Mouse (Mus musculus) forebrain, embryonic 16.5 days (tissue): ENCODE data around the gene Trak1. TPM values are rescaled to one million over a fixed set of nuclear protein-coding genes. Genes with fewer than 3 reads are reported as not detected.

Experiments used
- ATAC-seq: fragments of 200-750 bp; cut with Nextera tagmentation; 2 replicates; pipeline ENCODE4 v1.8.0; 2017; ENCODE audit warnings: mild to moderate bottlenecking, moderate library complexity
- H3K27ac ChIP-seq: fragments of 300-500 bp; sonication (generic); 2 replicates; pipeline ENCODE4 v1.5.1; 2014; ENCODE audit warnings: low read length, control low read depth
- H3K27me3 ChIP-seq: fragments of 300-500 bp; sonication (generic); replicated peaks from 2 replicates; pipeline ENCODE4 v1.6.1; 2014; ENCODE audit warnings: low read length; ENCODE audit not compliant: control insufficient read depth, insufficient read depth
- H3K36me3 ChIP-seq: fragments of 300-500 bp; sonication (generic); 2 replicates; pipeline ENCODE4 v1.6.1; 2014; ENCODE audit not compliant: control insufficient read depth, insufficient read depth
- H3K4me1 ChIP-seq: fragments of 300-500 bp; sonication (generic); replicated peaks from 2 replicates; pipeline ENCODE4 v1.6.1; 2014; ENCODE audit warnings: low read length; ENCODE audit not compliant: control insufficient read depth, insufficient read depth
- H3K4me2 ChIP-seq: fragments of 300-500 bp; sonication (generic); 2 replicates; pipeline ENCODE4 v1.6.1; 2014; ENCODE audit warnings: mild to moderate bottlenecking, low read length, control low read depth
- H3K4me3 ChIP-seq: fragments of 300-500 bp; sonication (generic); replicated peaks from 2 replicates; pipeline ENCODE4 v1.5.1; 2014; ENCODE audit warnings: mild to moderate bottlenecking, low read length, control low read depth
- H3K9ac ChIP-seq: fragments of 300-500 bp; sonication (generic); replicated peaks from 2 replicates; pipeline ENCODE4 v1.6.1; 2014; ENCODE audit warnings: low read depth, low read length, control low read depth
- H3K9me3 ChIP-seq: fragments of 300-500 bp; sonication (generic); 2 replicates; pipeline ENCODE4 v1.6.1; 2016; ENCODE audit warnings: low read length; ENCODE audit not compliant: control insufficient read depth
- WGBS: fragments of 180-500 bp; shearing (Covaris S2); extraction: QIAGEN DNeasy Blood & Tissue Kit; methylation state at CpG from one replicate; pipeline ENCODE4 v1.1.7; 2014; 5-methylcytosine and 5-hydroxymethylcytosine counted together
- polyA plus RNA-seq: library from polyadenylated mRNA; unstranded; fragments of >200 nt; fragmentation: Nextera tagmentation; extraction: Ambion mirVana; gene quantifications from 2 replicates; pipeline ENCODE4 v1.2.1, GENCODE M21; 2015

The Trak1 gene
- polyA plus RNA-seq, 1 experiment from 2014 or later: 85.1 TPM

DNA sequence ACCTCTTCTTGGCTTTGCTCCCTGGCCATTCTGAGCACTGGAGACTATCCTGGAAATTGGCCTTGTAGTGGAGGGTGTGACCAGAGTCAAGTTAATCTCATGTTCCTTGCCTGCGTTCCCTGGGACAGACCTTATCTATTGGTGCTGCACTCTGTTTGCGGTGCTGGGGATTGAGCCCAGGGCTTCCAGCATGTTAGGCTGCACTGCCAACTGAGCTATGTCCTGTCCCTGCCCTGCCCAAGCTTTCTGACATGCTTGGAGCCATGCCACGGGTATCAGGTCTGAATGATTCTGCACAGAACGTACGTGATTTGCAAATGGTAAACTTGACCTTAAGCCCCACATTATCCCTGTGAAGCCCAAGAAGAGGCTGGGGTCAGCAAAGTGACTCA lies 77.6 kb downstream of the Trak1 start:
- WGBS: 86% methylated on average over 5 of the region's 5 CpGs
- no peak overlapping the region for H3K27ac ChIP-seq
- no peaks in the 10 kb centered on the region for H3K27me3 ChIP-seq
- no peaks in the 10 kb centered on the region for H3K9me3 ChIP-seq
- no peaks in the 10 kb centered on the region for H3K36me3 ChIP-seq
- H3K4me3 ChIP-seq: no peak overlapping the region
- H3K9ac ChIP-seq: no peak overlapping the region
- H3K4me2 ChIP-seq: no peak overlapping the region
- ATAC-seq: no peak
- H3K4me1 ChIP-seq: peaks cover 39% of the 10 kb centered on the region

DNA sequence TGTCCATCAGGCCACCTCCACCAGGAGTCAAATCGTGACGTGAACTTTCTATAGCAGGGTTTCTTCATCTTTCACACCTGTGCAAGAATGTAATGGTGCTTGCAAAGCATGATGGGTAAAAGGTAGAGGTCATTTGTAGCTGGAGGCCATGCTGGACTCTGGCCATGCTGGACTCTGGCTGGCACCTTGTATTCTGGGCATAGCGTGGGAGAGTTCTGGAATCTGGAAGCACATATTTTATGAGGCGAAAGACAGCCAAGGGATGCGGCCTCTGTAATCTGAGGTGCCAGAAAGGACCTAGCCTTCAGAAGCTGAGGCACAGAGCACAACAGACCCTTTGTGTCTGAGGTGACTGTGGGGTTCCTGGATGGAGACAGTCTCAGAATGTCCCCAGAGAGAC lies 78.8 kb downstream of the Trak1 start:
- Histone ChIP-seq H3K4me1 (peaks cover 29% of the 10 kb centered on the region), H3K27ac (no peak overlapping the region), H3K4me2 (no peak overlapping the region), H3K9me3 (no peaks in the 10 kb centered on the region), H3K4me3 (no peak overlapping the region), H3K36me3 (no peaks in the 10 kb centered on the region), H3K9ac (no peak overlapping the region), H3K27me3 (no peaks in the 10 kb centered on the region)
- WGBS: 90% methylated on average over 5 of the region's 5 CpGs
- no peak for ATAC-seq

GRCm38 (mm10) chr9:121380310-121380920 lies 83.1 kb downstream of the Trak1 start:
- 83% methylated on average over 10 of the region's 11 CpGs for WGBS
- no peak overlapping the region for H3K4me2 ChIP-seq
- H3K4me3 ChIP-seq: no peak overlapping the region
- no peak overlapping the region for H3K27ac ChIP-seq
- no peaks in the 10 kb centered on the region for H3K36me3 ChIP-seq
- peaks cover 24% of the 10 kb centered on the region for H3K4me1 ChIP-seq
- H3K9me3 ChIP-seq: no peaks in the 10 kb centered on the region
- no peaks in the 10 kb centered on the region for H3K27me3 ChIP-seq
- ATAC-seq: no peak
- H3K9ac ChIP-seq: no peak overlapping the region

DNA sequence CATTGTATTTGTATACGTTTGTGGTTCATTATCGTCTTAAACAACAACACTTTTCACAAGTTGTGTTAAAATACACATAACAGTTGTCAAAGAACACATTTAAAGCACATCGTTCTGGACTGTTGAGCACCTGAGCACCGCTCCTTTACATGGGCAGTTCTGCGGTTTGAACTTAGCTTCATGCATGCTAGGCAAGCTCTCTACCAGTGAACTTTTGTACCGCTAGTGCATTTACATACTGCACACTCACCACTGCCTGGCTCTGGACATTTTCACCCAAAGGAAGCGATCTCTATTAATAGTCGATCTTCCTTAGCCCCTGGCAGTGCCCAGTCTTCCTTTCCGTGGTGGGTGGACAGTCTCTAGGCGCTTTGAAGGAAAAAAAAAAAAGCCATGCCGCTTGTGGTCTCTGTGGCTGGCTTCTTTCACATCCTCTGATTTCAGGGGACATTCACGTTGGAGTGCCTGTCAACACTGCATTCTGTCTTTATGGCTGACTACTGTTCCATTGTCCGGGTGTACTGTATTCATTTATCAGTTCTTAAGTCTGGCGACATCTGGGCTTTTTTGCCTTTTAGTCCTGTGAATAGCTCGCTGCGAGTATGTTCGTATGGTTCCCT lies 84.5 kb downstream of the Trak1 start:
- Histone ChIP-seq H3K36me3 (no peaks in the 10 kb centered on the region), H3K4me3 (no peak overlapping the region), H3K9me3 (no peaks in the 10 kb centered on the region), H3K27me3 (no peaks in the 10 kb centered on the region), H3K9ac (0 out of 2 replicates have a peak overlapping the region, but pooled peaks have one; percentile 24), H3K27ac (peak overlapping the region; percentile 51; the same call in 1 of the 2 replicates), H3K4me1 (peaks cover 34% of the 10 kb centered on the region), H3K4me2 (peak overlapping the region; percentile 13; the same call in 1 of the 2 replicates)
- WGBS: 56% methylated on average over 17 of the region's 17 CpGs
- ATAC-seq: no peak

DNA sequence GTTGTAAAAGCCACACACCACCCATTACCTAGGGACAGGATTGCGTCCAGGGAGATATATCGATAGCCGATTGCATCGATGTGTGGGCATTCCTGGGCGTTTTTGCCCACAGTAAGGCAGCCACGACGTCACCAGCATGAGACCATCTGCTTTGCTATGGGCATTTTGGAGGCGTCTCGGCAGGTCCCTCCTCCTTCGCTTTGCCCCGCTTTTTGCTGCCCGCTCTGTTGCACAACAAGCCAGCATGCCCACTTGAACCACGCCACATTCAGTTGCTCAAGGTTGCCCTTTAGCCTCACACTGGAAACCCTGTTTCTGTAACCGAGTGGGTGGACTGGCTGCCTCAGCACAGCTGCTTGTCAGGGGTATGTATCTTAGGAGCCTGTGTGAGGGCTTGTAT lies 85.3 kb downstream of the Trak1 start:
- Histone ChIP-seq H3K4me3 (no peak overlapping the region), H3K27me3 (no peaks in the 10 kb centered on the region), H3K9ac (no peak overlapping the region), H3K36me3 (no peaks in the 10 kb centered on the region), H3K4me1 (peaks cover 34% of the 10 kb centered on the region), H3K27ac (peak overlapping the region; percentile 51; the same call in 1 of the 2 replicates), H3K4me2 (no peak overlapping the region), H3K9me3 (no peaks in the 10 kb centered on the region)
- no peak for ATAC-seq
- 77% methylated on average over 14 of the region's 14 CpGs for WGBS

DNA sequence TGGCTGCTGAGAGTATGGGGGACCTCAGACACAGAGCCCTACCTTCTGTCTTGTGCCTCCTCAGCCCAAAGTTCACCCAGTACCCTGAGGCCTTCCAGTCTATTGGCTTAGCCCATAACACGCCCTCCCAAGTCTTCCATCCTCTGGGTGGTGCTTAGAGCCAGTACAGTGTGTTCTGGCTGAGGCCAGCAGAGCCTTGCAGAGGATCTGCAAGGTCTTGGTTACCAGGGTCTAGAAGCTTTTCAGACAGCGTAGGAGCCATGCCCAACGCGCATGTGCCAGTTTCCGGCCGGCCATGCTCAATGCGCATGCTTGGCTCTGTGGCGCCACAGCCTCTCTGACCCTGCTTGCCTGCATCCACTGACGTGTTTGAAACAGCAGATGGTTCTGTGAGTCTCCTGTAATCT lies 85.9 kb downstream of the Trak1 start:
- peak overlapping the region; percentile 46 for H3K27ac ChIP-seq
- H3K4me2 ChIP-seq: no peak overlapping the region
- H3K36me3 ChIP-seq: no peaks in the 10 kb centered on the region
- H3K4me1 ChIP-seq: peaks cover 40% of the 10 kb centered on the region
- no peak overlapping the region for H3K4me3 ChIP-seq
- no peak overlapping the region for H3K9ac ChIP-seq
- no peaks in the 10 kb centered on the region for H3K9me3 ChIP-seq
- 74% methylated on average over 9 of the region's 9 CpGs for WGBS
- no peak for ATAC-seq
- H3K27me3 ChIP-seq: no peaks in the 10 kb centered on the region

GRCm38 (mm10) chr9:121384620-121385019 lies 87.3 kb downstream of the Trak1 start:
- no peak overlapping the region for H3K9ac ChIP-seq
- no peaks in the 10 kb centered on the region for H3K36me3 ChIP-seq
- H3K27me3 ChIP-seq: no peaks in the 10 kb centered on the region
- H3K4me1 ChIP-seq: peaks cover 47% of the 10 kb centered on the region
- no peak for ATAC-seq
- H3K4me3 ChIP-seq: no peak overlapping the region
- no peaks in the 10 kb centered on the region for H3K9me3 ChIP-seq
- no peak overlapping the region for H3K4me2 ChIP-seq
- 68% methylated on average over 7 of the region's 7 CpGs for WGBS
- no peak overlapping the region for H3K27ac ChIP-seq

DNA sequence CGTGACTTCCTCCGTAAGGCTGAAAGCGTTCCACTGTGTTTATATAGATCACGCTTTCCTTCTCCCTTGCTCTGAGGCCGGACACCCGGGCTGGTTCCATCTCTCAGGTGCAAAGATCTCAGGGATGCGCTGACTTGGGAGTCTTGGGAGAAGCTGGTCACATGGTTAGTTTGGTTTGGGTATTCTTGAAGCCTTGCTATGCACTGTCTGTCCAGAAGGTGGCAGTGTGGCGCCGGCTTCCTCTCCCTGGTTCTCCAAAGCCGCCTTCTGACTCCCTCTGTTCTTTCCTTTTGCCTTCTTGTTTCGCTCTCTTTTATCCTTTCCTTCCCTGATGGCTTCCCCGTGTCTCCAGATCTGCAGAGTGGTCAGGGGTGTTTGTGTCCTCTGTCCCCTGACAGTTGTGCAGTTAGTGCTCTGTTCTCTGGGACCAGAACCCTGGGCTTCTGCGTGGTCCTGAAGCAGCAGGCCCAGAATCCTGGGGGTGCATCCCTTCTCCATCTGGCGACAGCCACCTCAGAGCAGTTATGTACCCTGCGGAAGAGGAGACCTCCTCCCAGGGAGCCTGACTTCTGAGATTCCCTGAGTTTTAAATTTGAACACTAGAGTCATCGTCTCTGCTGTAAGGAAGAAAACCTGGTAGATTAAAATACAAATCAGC lies 87.9 kb downstream of the Trak1 start:
- Histone ChIP-seq H3K27me3 (no peaks in the 10 kb centered on the region), H3K9me3 (no peaks in the 10 kb centered on the region), H3K4me1 (peaks cover 47% of the 10 kb centered on the region), H3K4me2 (no peak overlapping the region), H3K9ac (0 out of 2 replicates have a peak overlapping the region, but pooled peaks have one; percentile 2), H3K27ac (peak overlapping the region; percentile 49), H3K36me3 (no peaks in the 10 kb centered on the region), H3K4me3 (no peak overlapping the region)
- WGBS: 32% methylated on average over 16 of the region's 16 CpGs
- peak; percentile 32; the same call in 1 of the 2 replicates for ATAC-seq

DNA sequence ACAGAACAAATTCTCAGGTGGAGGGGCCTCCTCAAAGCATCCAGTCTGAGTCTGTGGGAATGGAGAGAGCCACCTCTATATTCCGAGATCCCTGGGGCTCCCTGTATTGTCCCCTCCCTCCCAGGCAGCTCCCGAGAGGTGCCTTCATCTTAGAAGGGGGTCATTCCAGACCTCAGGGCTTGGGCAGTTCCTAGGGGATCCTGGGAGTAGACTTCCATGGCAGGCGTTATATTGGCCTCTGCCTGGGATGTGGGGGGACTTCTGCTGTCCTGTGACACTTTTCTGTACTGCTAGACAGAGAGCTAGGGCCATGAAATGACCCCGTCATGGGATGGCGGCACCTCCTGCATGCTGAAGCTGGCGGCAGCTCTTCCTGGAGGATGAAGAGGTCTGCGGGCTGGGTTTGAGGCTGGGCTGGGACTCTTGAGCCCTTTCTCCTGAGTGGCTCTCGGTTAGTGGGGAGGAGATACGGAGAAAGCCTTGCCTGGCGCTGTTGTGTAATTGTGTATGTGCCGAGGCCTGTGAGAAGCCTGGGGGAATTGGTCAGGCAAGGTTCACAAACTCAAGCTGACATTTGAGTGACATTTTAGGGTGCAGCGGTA lies 88.5 kb downstream of the Trak1 start:
- Histone ChIP-seq H3K27me3 (no peaks in the 10 kb centered on the region), H3K36me3 (no peaks in the 10 kb centered on the region), H3K27ac (peak overlapping the region; percentile 49), H3K9ac (0 out of 2 replicates have a peak overlapping the region, but pooled peaks have one; percentile 6), H3K4me2 (no peak overlapping the region), H3K4me3 (no peak overlapping the region), H3K9me3 (no peaks in the 10 kb centered on the region), H3K4me1 (peaks cover 47% of the 10 kb centered on the region)
- no peak for ATAC-seq
- 73% methylated on average over 12 of the region's 12 CpGs for WGBS
